Mouse (Mus musculus): ENCODE measurements around the gene Dguok.
A peak's percentile ranks its signal among the peaks of the same experiment; 100 is the strongest.

Dguok gene

GRCm38 (mm10) chr6:83501524-83502310 is 5.1 kb downstream of the Dguok start:
- DNase-seq (ENCODE audit: extremely low read depth, insufficient read length, low spot score): no peak

GRCm38 (mm10) chr6:83500462-83500861 is 6.3 kb downstream of the Dguok start:
- no peak for DNase-seq (ENCODE audit: extremely low read depth, insufficient read length, low spot score)

GRCm38 (mm10) chr6:83499078-83499477 is 7.7 kb downstream of the Dguok start:
- no peak for DNase-seq (ENCODE audit: extremely low read depth, insufficient read length, low spot score)

- DNase-seq (ENCODE audit: extremely low read depth, insufficient read length, low spot score): peak; percentile 47
Measured at GRCm38 (mm10) chr6:83496753-83497710, 9.7 kb downstream of the Dguok start.

- DNase-seq (ENCODE audit: extremely low read depth, insufficient read length, low spot score): peak; percentile 77
Measured at GRCm38 (mm10) chr6:83496009-83496752, 10.6 kb downstream of the Dguok start.

- DNase-seq (ENCODE audit: extremely low read depth, insufficient read length, low spot score): no peak
Measured at GRCm38 (mm10) chr6:83490622-83491021, 16.1 kb downstream of the Dguok start.

- no peak for DNase-seq (ENCODE audit: extremely low read depth, insufficient read length, low spot score)
Measured at GRCm38 (mm10) chr6:83488200-83488599, 18.6 kb downstream of the Dguok start.

GRCm38 (mm10) chr6:83487298-83487697 is 19.5 kb downstream of the Dguok start:
- DNase-seq (ENCODE audit: extremely low read depth, insufficient read length, low spot score): no peak

GRCm38 (mm10) chr6:83485854-83486253 is 20.9 kb downstream of the Dguok start:
- DNase-seq (ENCODE audit: extremely low read depth, insufficient read length, low spot score): no peak

GRCm38 (mm10) chr6:83483776-83484175 is 23.0 kb downstream of the Dguok start:
- DNase-seq (ENCODE audit: extremely low read depth, insufficient read length, low spot score): no peak

GRCm38 (mm10) chr6:83482418-83483085 is 24.2 kb downstream of the Dguok start:
- no peak for DNase-seq (ENCODE audit: extremely low read depth, insufficient read length, low spot score)

- DNase-seq (ENCODE audit: extremely low read depth, insufficient read length, low spot score): no peak
Measured at GRCm38 (mm10) chr6:83480019-83480655, 26.6 kb downstream of the Dguok start.

GRCm38 (mm10) chr6:83479193-83479592 is 27.6 kb downstream of the Dguok start:
- no peak for DNase-seq (ENCODE audit: extremely low read depth, insufficient read length, low spot score)

- DNase-seq (ENCODE audit: extremely low read depth, insufficient read length, low spot score): no peak
Measured at GRCm38 (mm10) chr6:83478628-83479027, 28.1 kb downstream of the Dguok start.

GRCm38 (mm10) chr6:83478217-83478616 is 28.6 kb downstream of the Dguok start:
- DNase-seq (ENCODE audit: extremely low read depth, insufficient read length, low spot score): no peak

GRCm38 (mm10) chr6:83475431-83475830 is 31.3 kb downstream of the Dguok start:
- DNase-seq (ENCODE audit: extremely low read depth, insufficient read length, low spot score): no peak

GRCm38 (mm10) chr6:83473240-83473639 is 33.5 kb downstream of the Dguok start:
- no peak for DNase-seq (ENCODE audit: extremely low read depth, insufficient read length, low spot score)

- no peak for DNase-seq (ENCODE audit: extremely low read depth, insufficient read length, low spot score)
Measured at GRCm38 (mm10) chr6:83471739-83472138, 35.0 kb downstream of the Dguok start.

GRCm38 (mm10) chr6:83464011-83464410 is 42.8 kb downstream of the Dguok start:
- DNase-seq (ENCODE audit: extremely low read depth, insufficient read length, low spot score): no peak
